Mouse (Mus musculus): ENCODE results near the gene Runx3. TPM values are rescaled to one million over a fixed set of nuclear protein-coding genes. Genes with fewer than 3 reads are reported as not detected.

Gene Runx3
- polyA plus RNA-seq, 1 experiment from 2014 or later, result 0.17 TPM

DNA sequence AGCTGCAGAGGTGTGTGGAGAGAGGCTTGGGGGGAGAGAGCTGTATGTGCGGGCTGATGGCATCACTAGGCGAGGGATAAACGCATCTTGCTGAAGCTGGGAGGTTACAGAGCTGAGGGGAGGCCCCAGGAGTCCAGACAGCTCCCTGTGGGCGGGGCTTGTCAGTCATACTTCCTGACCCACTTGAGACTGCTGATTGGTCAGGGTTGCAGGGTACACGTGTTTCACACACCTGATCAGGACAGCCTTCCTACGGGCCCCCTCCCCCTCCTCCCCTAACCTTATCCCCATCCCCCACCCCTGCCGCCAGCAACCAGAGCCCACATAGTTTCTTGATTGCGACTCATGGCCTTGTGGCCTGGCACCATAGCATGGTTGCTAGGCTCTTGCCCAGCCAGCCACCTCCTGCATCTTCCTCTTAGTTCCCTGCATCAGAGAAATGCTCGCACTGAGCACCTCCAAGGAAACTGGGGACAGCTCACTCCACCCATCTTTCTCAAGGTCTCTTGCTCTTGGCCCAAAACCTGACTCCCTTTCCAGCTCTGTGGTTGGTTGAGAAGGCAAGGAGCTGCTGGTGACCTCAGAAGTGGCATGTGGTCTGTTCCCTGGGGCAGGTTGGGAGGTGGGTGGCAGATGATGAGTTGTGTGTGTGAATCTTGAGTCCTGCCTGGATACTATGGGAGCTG lies 38.4 kb downstream of the Runx3 start:
- Histone ChIP-seq H3K4me3 (ENCODE audit: low read depth, low read length) (no peak overlapping the region), H3K9ac (ENCODE audit: low read depth, low read length) (no peak overlapping the region), H3K27me3 (replicated peaks; ENCODE audit: control insufficient read depth, insufficient read depth, low read length) (peaks cover 55% of the 10 kb centered on the region), H3K9me3 (ENCODE audit: control insufficient read depth) (no peaks in the 10 kb centered on the region), H3K4me2 (replicated peaks; ENCODE audit: low read depth) (no peak overlapping the region), H3K27ac (ENCODE audit: low read depth, low read length) (no peak overlapping the region), H3K4me1 (replicated peaks; ENCODE audit: control insufficient read depth, insufficient read depth, low read length) (no peaks in the 10 kb centered on the region), H3K36me3 (ENCODE audit: control insufficient read depth, insufficient read depth) (no peaks in the 10 kb centered on the region)
- ATAC-seq, result peak; percentile 31; the same call in 1 of the 2 replicates
- no peak for TF ChIP-seq CTCF (IDR thresholded peaks at IDR 0.05; ENCODE audit: low read depth)
- WGBS, result 8% methylated on average over 9 of the region's 9 CpGs

- Histone ChIP-seq H3K36me3 (ENCODE audit: control insufficient read depth, insufficient read depth) (no peaks in the 10 kb centered on the region), H3K9me3 (ENCODE audit: control insufficient read depth) (no peaks in the 10 kb centered on the region), H3K9ac (ENCODE audit: low read depth, low read length) (no peak overlapping the region), H3K27me3 (replicated peaks; ENCODE audit: control insufficient read depth, insufficient read depth, low read length) (peaks cover 52% of the 10 kb centered on the region), H3K27ac (ENCODE audit: low read depth, low read length) (no peak overlapping the region), H3K4me2 (replicated peaks; ENCODE audit: low read depth) (no peak overlapping the region), H3K4me1 (replicated peaks; ENCODE audit: control insufficient read depth, insufficient read depth, low read length) (no peaks in the 10 kb centered on the region), H3K4me3 (ENCODE audit: low read depth, low read length) (no peak overlapping the region)
- no peak for ATAC-seq
- 44% methylated on average over 2 of the region's 2 CpGs for WGBS
- TF ChIP-seq CTCF (IDR thresholded peaks at IDR 0.05; ENCODE audit: low read depth), result no peak
Measured at GRCm38 (mm10) chr4:135159663-135160062, 39.2 kb downstream of the Runx3 start.

GRCm38 (mm10) chr4:135160168-135160567 lies 39.7 kb downstream of the Runx3 start:
- WGBS, result 68% methylated on average over 3 of the region's 3 CpGs

DNA sequence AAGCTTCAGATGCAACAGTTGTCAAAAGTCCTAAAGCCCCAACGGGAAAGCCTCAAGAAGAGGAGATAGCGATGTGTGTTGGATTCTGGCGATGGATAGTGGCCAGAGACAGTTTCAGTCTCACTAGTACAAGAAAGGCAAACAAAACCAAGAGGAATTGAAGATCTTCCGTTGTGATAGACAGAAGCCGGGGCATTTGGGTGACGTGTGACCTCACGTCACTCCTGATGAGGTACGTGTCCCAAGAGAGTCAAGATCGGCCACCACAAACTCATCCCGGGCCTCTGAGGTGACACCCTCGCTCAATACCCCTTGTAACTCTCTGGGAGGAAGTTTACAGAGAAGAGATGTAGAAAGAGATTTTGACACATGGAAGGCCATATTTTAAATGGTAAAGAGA lies 41.0 kb downstream of the Runx3 start:
- no peak for ATAC-seq
- Histone ChIP-seq H3K27me3 (replicated peaks; ENCODE audit: control insufficient read depth, insufficient read depth, low read length) (peaks cover 43% of the 10 kb centered on the region), H3K4me1 (replicated peaks; ENCODE audit: control insufficient read depth, insufficient read depth, low read length) (no peaks in the 10 kb centered on the region), H3K36me3 (ENCODE audit: control insufficient read depth, insufficient read depth) (no peaks in the 10 kb centered on the region), H3K27ac (ENCODE audit: low read depth, low read length) (no peak overlapping the region), H3K4me2 (replicated peaks; ENCODE audit: low read depth) (no peak overlapping the region), H3K9me3 (ENCODE audit: control insufficient read depth) (no peaks in the 10 kb centered on the region), H3K4me3 (ENCODE audit: low read depth, low read length) (no peak overlapping the region), H3K9ac (ENCODE audit: low read depth, low read length) (no peak overlapping the region)
- TF ChIP-seq CTCF (IDR thresholded peaks at IDR 0.05; ENCODE audit: low read depth), result no peak
- WGBS, result 82% methylated on average over 11 of the region's 11 CpGs

More at GRCm38 (mm10) chr4:135160168-135160567, 39.7 kb downstream of the Runx3 start:
- H3K4me1 ChIP-seq (replicated peaks; ENCODE audit: control insufficient read depth, insufficient read depth, low read length), result no peaks in the 10 kb centered on the region
- H3K27me3 ChIP-seq (replicated peaks; ENCODE audit: control insufficient read depth, insufficient read depth, low read length), result peaks cover 47% of the 10 kb centered on the region
- no peaks in the 10 kb centered on the region for H3K36me3 ChIP-seq (ENCODE audit: control insufficient read depth, insufficient read depth)
- no peak for ATAC-seq
- H3K4me2 ChIP-seq (replicated peaks; ENCODE audit: low read depth), result no peak overlapping the region
- TF ChIP-seq CTCF (IDR thresholded peaks at IDR 0.05; ENCODE audit: low read depth), result no peak
- no peak overlapping the region for H3K4me3 ChIP-seq (ENCODE audit: low read depth, low read length)
- no peaks in the 10 kb centered on the region for H3K9me3 ChIP-seq (ENCODE audit: control insufficient read depth)
- no peak overlapping the region for H3K27ac ChIP-seq (ENCODE audit: low read depth, low read length)
- H3K9ac ChIP-seq (ENCODE audit: low read depth, low read length), result no peak overlapping the region

DNA sequence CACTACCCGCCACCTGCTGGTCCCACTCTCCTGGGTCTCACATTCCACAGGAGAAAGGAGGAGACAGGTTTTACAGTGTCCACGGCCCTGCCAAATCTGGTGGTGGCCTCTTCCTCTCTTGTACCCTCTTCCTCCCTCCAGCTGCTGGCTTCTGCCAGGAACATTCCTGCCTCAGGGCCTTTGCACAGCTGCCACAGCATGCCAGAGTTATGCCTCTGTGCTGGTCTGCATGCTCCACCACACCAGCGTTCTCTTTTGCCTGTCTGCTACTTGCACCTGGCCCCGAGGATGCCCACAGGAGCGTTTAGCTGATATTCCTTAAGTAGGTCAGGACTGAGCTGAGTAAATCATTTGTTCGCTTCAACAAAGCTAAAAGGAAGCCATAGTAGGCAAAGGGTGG lies 45.3 kb downstream of the Runx3 start:
- WGBS, result 67% methylated on average over 6 of the region's 6 CpGs
- H3K4me3 ChIP-seq (ENCODE audit: low read depth, low read length), result no peak overlapping the region
- no peak for ATAC-seq
- H3K9ac ChIP-seq (ENCODE audit: low read depth, low read length), result no peak overlapping the region
- no peak overlapping the region for H3K4me2 ChIP-seq (replicated peaks; ENCODE audit: low read depth)
- no peaks in the 10 kb centered on the region for H3K9me3 ChIP-seq (ENCODE audit: control insufficient read depth)
- no peak overlapping the region for H3K27ac ChIP-seq (ENCODE audit: low read depth, low read length)
- no peak for TF ChIP-seq CTCF (IDR thresholded peaks at IDR 0.05; ENCODE audit: low read depth)
- H3K4me1 ChIP-seq (replicated peaks; ENCODE audit: control insufficient read depth, insufficient read depth, low read length), result no peaks in the 10 kb centered on the region
- peaks cover 25% of the 10 kb centered on the region; the same call in 1 of the 2 replicates for H3K27me3 ChIP-seq (replicated peaks; ENCODE audit: control insufficient read depth, insufficient read depth, low read length)
- no peaks in the 10 kb centered on the region for H3K36me3 ChIP-seq (ENCODE audit: control insufficient read depth, insufficient read depth)

GRCm38 (mm10) chr4:135166413-135167225 lies 46.2 kb downstream of the Runx3 start:
- 27% methylated on average over 22 of the region's 23 CpGs for whole genome bisulfite sequencing
- TF ChIP-seq CTCF (IDR thresholded peaks at IDR 0.05; ENCODE audit: low read depth), result no peak
- Histone ChIP-seq H3K4me1 (replicated peaks; ENCODE audit: control insufficient read depth, insufficient read depth, low read length) (no peaks in the 10 kb centered on the region), H3K4me2 (replicated peaks; ENCODE audit: low read depth) (no peak overlapping the region; the same call in 1 of the 2 replicates), H3K27me3 (replicated peaks; ENCODE audit: control insufficient read depth, insufficient read depth, low read length) (peaks cover 25% of the 10 kb centered on the region; the same call in 1 of the 2 replicates), H3K36me3 (ENCODE audit: control insufficient read depth, insufficient read depth) (no peaks in the 10 kb centered on the region), H3K9ac (ENCODE audit: low read depth, low read length) (no peak overlapping the region), H3K4me3 (ENCODE audit: low read depth, low read length) (no peak overlapping the region), H3K9me3 (ENCODE audit: control insufficient read depth) (no peaks in the 10 kb centered on the region), H3K27ac (ENCODE audit: low read depth, low read length) (no peak overlapping the region)
- ATAC-seq, result no peak
